Mouse (Mus musculus) spleen, postnatal 14 days (tissue): ENCODE results near the gene Rhou.
"Not testable (repeated sequence)": the region's sequence is repeated elsewhere in the genome, so short reads cannot be mapped to it uniquely, and the experiment has no call there.

Source experiments
- DNase-seq, 2 experiments: peaks; one replicate each; pipeline ENCODE4 v3.0.0; 2021 to 2022; ENCODE audit warnings: low spot score in 2 of 2

Gene Rhou

GRCm38 (mm10) chr8:123653308-123653993 is at the start of gene Rhou:
Rhou (plus strand) TSS chr8:123653929.
- DNase-seq: peak; percentile 34 to 54

GRCm38 (mm10) chr8:123612652-123613051 is 41.1 kb upstream of the Rhou start:
- not testable (repeated sequence) for DNase-seq

- not testable (repeated sequence) for DNase-seq
Measured at GRCm38 (mm10) chr8:123623523-123623922, 30.2 kb upstream of the Rhou start.

GRCm38 (mm10) chr8:123624274-123624673 is 29.5 kb upstream of the Rhou start:
- no peak for DNase-seq

- DNase-seq: no peak
Measured at GRCm38 (mm10) chr8:123624702-123625101, 29.0 kb upstream of the Rhou start.

GRCm38 (mm10) chr8:123625717-123626116 is 28.0 kb upstream of the Rhou start:
- no peak for DNase-seq

GRCm38 (mm10) chr8:123627410-123628147 is 26.1 kb upstream of the Rhou start:
- DNase-seq: no peak

GRCm38 (mm10) chr8:123628253-123628967 is 25.3 kb upstream of the Rhou start:
- peak in 1 of 2 experiments; percentile 20 for DNase-seq

GRCm38 (mm10) chr8:123628968-123629755 is 24.6 kb upstream of the Rhou start:
- DNase-seq: peak in 1 of 2 experiments; percentile 24

GRCm38 (mm10) chr8:123630058-123630457 is 23.7 kb upstream of the Rhou start:
- no peak for DNase-seq

GRCm38 (mm10) chr8:123630841-123631251 is 22.9 kb upstream of the Rhou start:
- no peak for DNase-seq

- not testable (repeated sequence) for DNase-seq
Measured at GRCm38 (mm10) chr8:123631746-123632145, 22.0 kb upstream of the Rhou start.

- no peak for DNase-seq
Measured at GRCm38 (mm10) chr8:123632257-123632656, 21.5 kb upstream of the Rhou start.

- no peak for DNase-seq
Measured at GRCm38 (mm10) chr8:123633801-123634200, 19.9 kb upstream of the Rhou start.

GRCm38 (mm10) chr8:123634395-123635131 is 19.2 kb upstream of the Rhou start:
- DNase-seq: no peak

GRCm38 (mm10) chr8:123635671-123636070 is 18.1 kb upstream of the Rhou start:
- no peak for DNase-seq

- DNase-seq: no peak
Measured at GRCm38 (mm10) chr8:123643330-123644051, 10.2 kb upstream of the Rhou start.

GRCm38 (mm10) chr8:123645229-123645628 is 8.5 kb upstream of the Rhou start:
- no peak for DNase-seq

- DNase-seq: no peak
Measured at GRCm38 (mm10) chr8:123648245-123649170, 5.2 kb upstream of the Rhou start.
